Mouse (Mus musculus) liver, embryonic 14.5 days (tissue): ENCODE measurements around the gene Aven.

Source experiments
- CTCF ChIP-seq: IDR thresholded peaks from 2 replicates; pipeline ENCODE4 v1.5.1; 2016; ENCODE audit warnings: antibody characterized with exemption, low read depth, control low read depth
- EP300 ChIP-seq: IDR thresholded peaks from 2 replicates; pipeline ENCODE4 v1.6.1; 2016; ENCODE audit warnings: antibody characterized with exemption, low read depth

DNA sequence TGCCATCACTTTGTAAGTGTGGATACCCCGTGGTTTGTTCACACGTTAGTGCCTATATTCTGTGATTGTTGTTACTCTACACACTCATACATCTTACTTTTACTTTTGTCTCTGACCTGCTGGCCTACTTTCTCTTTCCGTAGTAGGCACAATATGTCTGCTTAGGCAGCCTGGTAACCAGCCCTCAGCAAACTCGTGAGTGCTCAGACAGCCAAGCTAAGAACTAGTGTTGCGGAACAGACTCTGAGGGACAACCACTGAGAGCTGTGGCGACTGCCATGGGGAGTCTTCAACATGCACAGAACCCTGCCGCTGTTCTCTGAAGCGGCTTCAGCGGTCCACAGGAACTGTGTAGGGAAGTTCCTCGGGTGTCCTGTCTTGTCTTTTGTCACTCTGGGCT, 107.5 kb downstream of the Aven start:
- TF ChIP-seq CTCF (no peak), EP300 (no peak)
